Mouse (Mus musculus): ENCODE measurements around the gene Ttc27. TPM values are rescaled to one million over a fixed set of nuclear protein-coding genes. Genes with fewer than 3 reads are reported as not detected.

The Ttc27 gene
- total and polyA plus RNA-seq, 3 experiments = 52.9 to 92.9 (median 70.3) TPM

GRCm38 (mm10) chr17:74876954-74877353 is 159.4 kb downstream of the Ttc27 start:
- Histone ChIP-seq H3K79me2 (replicated peaks; ENCODE audit: control insufficient read depth, extremely low read depth, insufficient read depth, poor library complexity, severe bottlenecking) (no peaks in the 10 kb centered on the region), H3K4me2 (ENCODE audit: insufficient read depth, low read depth, poor library complexity, severe bottlenecking) (no peak overlapping the region), H3K9me3 (replicated peaks; ENCODE audit: low read length) (no peaks in the 10 kb centered on the region), H3K36me3 (replicated peaks in 1 of 2; ENCODE audit: control insufficient read depth in 1 of 2, insufficient read depth in 1 of 2, low read length in 1 of 2) (no peaks in the 10 kb centered on the region), H3K27me3 (replicated peaks) (no peaks in the 10 kb centered on the region), H3K4me1 (ENCODE audit: control insufficient read depth in 1 of 2, insufficient read depth in 2 of 2) (no peaks in the 10 kb centered on the region), H3K4me3 (replicated peaks in 1 of 3; ENCODE audit: low read depth in 2 of 3, low read length in 2 of 3, poor library complexity in 1 of 3) (no peak overlapping the region), H3K9ac (ENCODE audit: insufficient read depth, low read depth) (no peak overlapping the region), H3K27ac (ENCODE audit: insufficient read depth, low read depth) (no peak overlapping the region)
- in situ Hi-C loops (cut with MboI; ENCODE audit: low pct_ligation_motif_present, low pct_unique_long_range_greater_than_20kb, low sequenced_read_pairs) = no loop called here
- no peak for DNase-seq (ENCODE audit: extremely low read depth)
- TF ChIP-seq MAFK (IDR thresholded peaks at IDR 0.05; ENCODE audit: insufficient replicate concordance, low read length) (no peak), ETS1 (conservative IDR thresholded peaks at IDR 0.05; ENCODE audit: low read depth, low read length) (no peak), MYC (IDR thresholded peaks at IDR 0.05; ENCODE audit: low read depth, low read length) (no peak), ZC3H11A (IDR thresholded peaks at IDR 0.05; ENCODE audit: low read depth, low read length) (no peak), RAD21 (IDR thresholded peaks at IDR 0.05; ENCODE audit: low read depth, low read length) (no peak), IRF4 (IDR thresholded peaks at IDR 0.05; ENCODE audit: low read depth, low read length) (no peak), TBP (conservative IDR thresholded peaks at IDR 0.05; ENCODE audit: low read depth, low read length) (no peak), POLR2A (IDR thresholded peaks at IDR 0.05; ENCODE audit: low read depth, low read length) (no peak), USF2 (conservative IDR thresholded peaks at IDR 0.05; ENCODE audit: low read depth, low read length) (no peak), ELF1 (IDR thresholded peaks at IDR 0.05; ENCODE audit: low read depth, low read length) (no peak), ZMIZ1 (IDR thresholded peaks at IDR 0.05; ENCODE audit: low read depth, low read length) (no peak), PAX5 (IDR thresholded peaks at IDR 0.05; ENCODE audit: low read length) (no peak), EP300 (IDR thresholded peaks at IDR 0.05; ENCODE audit: low read length) (no peak), POLR2AphosphoS2 (IDR thresholded peaks at IDR 0.05; ENCODE audit: low read depth, low read length) (no peak)
- dilution Hi-C loops (cut with MboI; ENCODE audit: extremely low pct_ligation_motif_present, extremely low pct_unique_long_range_greater_than_20kb, low sequenced_read_pairs) = no loop called here

GRCm38 (mm10) chr17:74879768-74880167 is 162.2 kb downstream of the Ttc27 start:
- Histone ChIP-seq H3K79me2 (replicated peaks; ENCODE audit: control insufficient read depth, extremely low read depth, insufficient read depth, poor library complexity, severe bottlenecking) (no peaks in the 10 kb centered on the region), H3K36me3 (replicated peaks in 1 of 2; ENCODE audit: control insufficient read depth in 1 of 2, insufficient read depth in 1 of 2, low read length in 1 of 2) (no peaks in the 10 kb centered on the region), H3K4me1 (ENCODE audit: control insufficient read depth in 1 of 2, insufficient read depth in 2 of 2) (no peaks in the 10 kb centered on the region), H3K27me3 (replicated peaks) (no peaks in the 10 kb centered on the region), H3K4me3 (replicated peaks in 1 of 3; ENCODE audit: low read depth in 2 of 3, low read length in 2 of 3, poor library complexity in 1 of 3) (no peak overlapping the region), H3K9ac (ENCODE audit: insufficient read depth, low read depth) (no peak overlapping the region), H3K4me2 (ENCODE audit: insufficient read depth, low read depth, poor library complexity, severe bottlenecking) (no peak overlapping the region), H3K9me3 (replicated peaks; ENCODE audit: low read length) (no peaks in the 10 kb centered on the region), H3K27ac (ENCODE audit: insufficient read depth, low read depth) (no peak overlapping the region)
- TF ChIP-seq USF1 (IDR thresholded peaks at IDR 0.05; ENCODE audit: low read depth, low read length) (no peak), ETS1 (conservative IDR thresholded peaks at IDR 0.05; ENCODE audit: low read depth, low read length) (no peak), MAZ (IDR thresholded peaks at IDR 0.05; ENCODE audit: low read depth, low read length) (no peak), RCOR1 (conservative IDR thresholded peaks at IDR 0.05; ENCODE audit: low read depth, low read length) (no peak), CHD2 (IDR thresholded peaks at IDR 0.05; ENCODE audit: low read length) (no peak), CTCF (conservative IDR thresholded peaks at IDR 0.05 in 1 of 2, IDR thresholded peaks at IDR 0.05 in 1 of 2; ENCODE audit: low read depth in 2 of 2, low read length in 2 of 2) (no peak)
- no peak for DNase-seq (ENCODE audit: extremely low read depth)
- dilution Hi-C loops (cut with MboI; ENCODE audit: extremely low pct_ligation_motif_present, extremely low pct_unique_long_range_greater_than_20kb, low sequenced_read_pairs) (no loop called here), in situ Hi-C loops (cut with MboI; ENCODE audit: low pct_ligation_motif_present, low pct_unique_long_range_greater_than_20kb, low sequenced_read_pairs) (loop anchor here (5.0 kb wide), 1 partner anchor 43 kb away; no protein-coding TSS in a partner anchor)

Measured in CH12.LX (cell line).